Mouse (Mus musculus) ES-Bruce4 (cell line): ENCODE measurements at regions not wholly inside any gene's neighbourhood (a gene's known extent, or its start where the extent isn't known, plus 50 kb on each side); places are given as distances from the start of the nearest gene placed in this dataset.

ENCODE experiments used
- CTCF ChIP-seq: IDR thresholded peaks from one replicate; pipeline ENCODE4 v1.8.1; 2011; ENCODE audit warnings: low read depth, low read length
- EP300 ChIP-seq: IDR thresholded peaks from 2 replicates; pipeline ENCODE4 v1.6.1; 2011; ENCODE audit warnings: low read depth, low read length; ENCODE audit not compliant: insufficient read depth
- POLR2A ChIP-seq: IDR thresholded peaks from one replicate; pipeline ENCODE4 v1.8.1; 2011; ENCODE audit warnings: low read length; ENCODE audit not compliant: insufficient read depth

DNA sequence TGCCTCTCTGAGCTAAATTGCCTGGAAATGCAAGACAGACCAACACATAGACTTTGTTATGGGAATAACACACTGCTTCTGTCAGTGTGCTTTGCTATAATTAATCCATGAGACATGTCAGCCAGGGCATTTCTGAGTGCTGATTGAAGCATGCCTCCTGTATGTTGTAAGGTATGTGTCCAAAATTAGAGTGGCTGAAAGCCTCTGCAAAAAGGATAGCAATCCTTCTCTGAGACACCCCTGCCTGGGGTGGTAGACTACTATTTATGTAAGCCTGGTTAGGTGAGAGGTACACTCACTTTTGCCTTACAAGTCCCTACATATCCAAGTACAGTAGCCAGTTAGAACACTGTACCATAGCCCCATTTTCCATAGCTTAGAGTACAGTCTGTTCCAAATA lies 193.3 kb upstream of the Egflam start:
- TF ChIP-seq CTCF (no peak), POLR2A (no peak), EP300 (no peak)
